Mouse (Mus musculus) CH12.LX (cell line): ENCODE results near the gene Ing4. TPM values are rescaled to one million over a fixed set of nuclear protein-coding genes. Genes with fewer than 3 reads are reported as not detected.
A peak's percentile ranks its signal among the peaks of the same experiment; 100 is the strongest.

Experiments
- DNase-seq: peaks from one replicate; pipeline ENCODE4 v3.0.0-alpha.2; 2013; ENCODE audit errors: extremely low read depth
- H3K27ac ChIP-seq: 2 replicates; pipeline ENCODE4 v1.5.1; 2012; ENCODE audit warnings: low read depth, mild to moderate bottlenecking, control low read depth, moderate library complexity; ENCODE audit not compliant: insufficient read depth
- H3K27me3 ChIP-seq: replicated peaks from 2 replicates; pipeline ENCODE3; 2012; ENCODE audit warnings: inconsistent platforms
- H3K36me3 ChIP-seq, 2 experiments: replicated peaks in 1 of 2; 2 replicates each; pipeline versions ENCODE3 to v1.6.1; 2012; ENCODE audit warnings: inconsistent platforms in 1 of 2, low read length in 1 of 2, mild to moderate bottlenecking in 1 of 2, mixed read lengths in 1 of 2, moderate library complexity in 1 of 2; ENCODE audit not compliant: control insufficient read depth in 1 of 2, insufficient read depth in 1 of 2
- H3K4me1 ChIP-seq, 2 experiments: 2 replicates each; pipeline ENCODE4 v1.6.1; 2012; ENCODE audit warnings: inconsistent platforms in 1 of 2, moderate library complexity in 1 of 2; ENCODE audit not compliant: insufficient read depth in 2 of 2, control insufficient read depth in 1 of 2
- H3K4me2 ChIP-seq: 2 replicates; pipeline ENCODE4 v1.6.1; 2012; ENCODE audit warnings: low read depth, mild to moderate bottlenecking, control low read depth; ENCODE audit not compliant: poor library complexity, insufficient read depth, severe bottlenecking
- H3K4me3 ChIP-seq, 3 experiments: fragments of 150-350 bp in 1 of 3; sonication (generic) in 1 of 3; replicated peaks in 1 of 3; 2 replicates each; pipeline versions ENCODE3 to v1.5.1; 2011 to 2012; ENCODE audit warnings: low read depth in 2 of 3, low read length in 2 of 3, mild to moderate bottlenecking in 2 of 3, moderate library complexity in 2 of 3, control low read depth in 1 of 3, improper control_type of control experiment in 1 of 3, inconsistent platforms in 1 of 3, mixed read lengths in 1 of 3; ENCODE audit not compliant: poor library complexity in 1 of 3
- H3K79me2 ChIP-seq: replicated peaks from 2 replicates; pipeline ENCODE4 v1.6.1; 2012; ENCODE audit warnings: mild to moderate bottlenecking, moderate library complexity; ENCODE audit not compliant: control insufficient read depth, poor library complexity, insufficient read depth, severe bottlenecking; ENCODE audit errors: extremely low read depth
- H3K9ac ChIP-seq: 2 replicates; pipeline ENCODE4 v1.6.1; 2012; ENCODE audit warnings: low read depth, mild to moderate bottlenecking, control low read depth, moderate library complexity; ENCODE audit not compliant: insufficient read depth
- H3K9me3 ChIP-seq: replicated peaks from 2 replicates; pipeline ENCODE3; 2012; ENCODE audit warnings: low read length, inconsistent platforms, mixed read lengths
- BHLHE40 ChIP-seq: IDR thresholded peaks from 2 replicates; pipeline ENCODE4 v1.6.1; 2011; ENCODE audit warnings: mild to moderate bottlenecking, low read depth, low read length, improper control_type of control experiment
- E2F4 ChIP-seq: IDR thresholded peaks from 2 replicates; pipeline ENCODE4 v1.6.1; 2011; ENCODE audit warnings: low read depth, low read length, improper control_type of control experiment; ENCODE audit not compliant: insufficient replicate concordance
- ETS1 ChIP-seq: conservative IDR thresholded peaks from 2 replicates; pipeline ENCODE4 v1.6.1; 2012; ENCODE audit warnings: low read depth, mild to moderate bottlenecking, inconsistent platforms, low read length, improper control_type of control experiment, moderate library complexity
- IRF4 ChIP-seq: IDR thresholded peaks from 2 replicates; pipeline ENCODE4 v1.6.1; 2014; ENCODE audit warnings: low read depth, mild to moderate bottlenecking, inconsistent platforms, low read length, improper control_type of control experiment
- JUN ChIP-seq: IDR thresholded peaks from 2 replicates; pipeline ENCODE4 v1.6.1; 2011; ENCODE audit warnings: low read depth, mild to moderate bottlenecking, low read length, improper control_type of control experiment, moderate library complexity; ENCODE audit not compliant: insufficient read depth
- JUND ChIP-seq: conservative IDR thresholded peaks from 2 replicates; pipeline ENCODE4 v1.6.1; 2011; ENCODE audit warnings: low read depth, low read length, improper control_type of control experiment
- MAFK ChIP-seq: IDR thresholded peaks from 2 replicates; pipeline ENCODE4 v1.6.1; 2011; ENCODE audit warnings: low read length, improper control_type of control experiment; ENCODE audit not compliant: insufficient replicate concordance
- MAX ChIP-seq: IDR thresholded peaks from 2 replicates; pipeline ENCODE4 v1.6.1; 2011; ENCODE audit warnings: low read length, improper control_type of control experiment
- MEF2A ChIP-seq: IDR thresholded peaks from 2 replicates; pipeline ENCODE4 v1.6.1; 2014; ENCODE audit warnings: low read depth, mild to moderate bottlenecking, inconsistent platforms, low read length, improper control_type of control experiment, borderline replicate concordance
- MXI1 ChIP-seq: IDR thresholded peaks from 2 replicates; pipeline ENCODE4 v1.6.1; 2011; ENCODE audit warnings: mild to moderate bottlenecking, low read depth, low read length, improper control_type of control experiment
- MYC ChIP-seq: IDR thresholded peaks from 2 replicates; pipeline ENCODE4 v1.6.1; 2011; ENCODE audit warnings: low read depth, mild to moderate bottlenecking, improper control_type of control experiment, low read length
- NRF1 ChIP-seq: IDR thresholded peaks from 2 replicates; pipeline ENCODE4 v1.6.1; 2014; ENCODE audit warnings: low read depth, mild to moderate bottlenecking, inconsistent platforms, low read length, improper control_type of control experiment, moderate library complexity
- PAX5 ChIP-seq: IDR thresholded peaks from 2 replicates; pipeline ENCODE4 v1.6.1; 2012; ENCODE audit warnings: low read length, inconsistent platforms, mixed read lengths
- POLR2AphosphoS2 ChIP-seq: IDR thresholded peaks from 2 replicates; pipeline ENCODE4 v1.6.1; 2011; ENCODE audit warnings: low read depth, low read length, improper control_type of control experiment
- RAD21 ChIP-seq: IDR thresholded peaks from 2 replicates; pipeline ENCODE4 v1.6.1; 2011; ENCODE audit warnings: low read depth, mild to moderate bottlenecking, low read length, improper control_type of control experiment, moderate library complexity
- RCOR1 ChIP-seq: conservative IDR thresholded peaks from 2 replicates; pipeline ENCODE4 v1.6.1; 2012; ENCODE audit warnings: low read depth, mild to moderate bottlenecking, inconsistent platforms, low read length, improper control_type of control experiment
- SIN3A ChIP-seq: IDR thresholded peaks from 2 replicates; pipeline ENCODE4 v1.6.1; 2012; ENCODE audit warnings: low read length, improper control_type of control experiment, inconsistent platforms
- SMC3 ChIP-seq: IDR thresholded peaks from 2 replicates; pipeline ENCODE4 v1.6.1; 2011; ENCODE audit warnings: low read depth, low read length, improper control_type of control experiment
- TBP ChIP-seq: conservative IDR thresholded peaks from 2 replicates; pipeline ENCODE4 v1.6.1; 2011; ENCODE audit warnings: low read depth, low read length, improper control_type of control experiment
- UBTF ChIP-seq: IDR thresholded peaks from 2 replicates; pipeline ENCODE4 v1.6.1; 2012; ENCODE audit warnings: low read depth, mild to moderate bottlenecking, inconsistent platforms, low read length, improper control_type of control experiment, moderate library complexity
- USF1 ChIP-seq: IDR thresholded peaks from 2 replicates; pipeline ENCODE4 v1.6.1; 2014; ENCODE audit warnings: low read depth, mild to moderate bottlenecking, inconsistent platforms, low read length, improper control_type of control experiment
- ZC3H11A ChIP-seq: IDR thresholded peaks from 2 replicates; pipeline ENCODE4 v1.6.1; 2012; ENCODE audit warnings: low read depth, mild to moderate bottlenecking, inconsistent platforms, low read length, improper control_type of control experiment
- ZNF384 ChIP-seq: IDR thresholded peaks from 2 replicates; pipeline ENCODE4 v1.6.1; 2012; ENCODE audit warnings: low read depth, low read length, improper control_type of control experiment, inconsistent platforms
- dilution Hi-C: fragments of 300-500 bp; cut with MboI; formaldehyde crosslinking; loops from 2 replicates; pipeline ENCODE4 v1.14.3; 2020; ENCODE audit warnings: low sequenced_read_pairs; ENCODE audit not compliant: extremely low pct_unique_long_range_greater_than_20kb, extremely low pct_ligation_motif_present
- in situ Hi-C: fragments of 300-500 bp; cut with MboI; formaldehyde crosslinking; loops from 3 replicates; pipeline ENCODE4 v1.14.3; 2019; ENCODE audit warnings: low sequenced_read_pairs, low pct_ligation_motif_present, low pct_unique_long_range_greater_than_20kb, mixed read lengths
- polyA plus RNA-seq: library from polyadenylated mRNA; unstranded; fragments of >175 nt; gene quantifications from 2 replicates; pipeline ENCODE4 v1.2.1, GENCODE M21; 2012; ENCODE audit warnings: low read depth; ENCODE audit not compliant: insufficient read length
- total RNA-seq, 2 experiments: library from RNA; depleted of rRNA; stranded (reverse); fragments of 300-350 nt in 1 of 2; fragments of >200 nt in 1 of 2; gene quantifications; 2 replicates each; pipeline ENCODE4 v1.2.3; 2012 to 2014

Gene Ing4
- total and polyA plus RNA-seq, 3 experiments = 21.3 to 31.3 (median 27.3) TPM

DNA sequence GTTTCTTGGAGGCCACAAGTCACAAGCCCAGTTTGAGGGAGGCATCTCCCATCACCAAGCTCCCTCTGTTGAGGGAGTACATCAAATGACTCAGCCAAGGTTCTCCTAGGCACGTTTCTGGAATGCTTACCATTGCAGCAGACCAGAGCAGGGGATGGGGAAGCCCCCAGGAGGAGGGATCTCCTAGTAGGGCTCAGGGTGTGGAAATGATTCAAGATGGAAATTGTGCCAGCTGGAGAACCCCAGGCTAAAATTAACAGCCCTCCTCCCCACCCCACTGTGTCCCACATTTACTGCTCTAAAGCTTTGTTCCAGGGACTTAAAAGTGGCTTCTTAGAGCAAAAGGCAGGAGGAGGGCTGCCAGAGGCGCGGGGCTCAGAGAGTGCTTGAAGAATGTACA lies 34.5 kb upstream of the Ing4 start:
- no peaks in the 10 kb centered on the region for H3K9me3 ChIP-seq
- no peak overlapping the region for H3K27ac ChIP-seq
- H3K36me3 ChIP-seq = no peaks in the 10 kb centered on the region
- H3K4me3 ChIP-seq = no peak overlapping the region
- H3K4me1 ChIP-seq = peaks cover 0 to 27% of the 10 kb centered on the region in 2 experiments; a peak in 2 of 4 replicates
- no peak overlapping the region for H3K4me2 ChIP-seq
- H3K79me2 ChIP-seq = peaks cover 3% of the 10 kb centered on the region
- H3K27me3 ChIP-seq = peaks cover 4% of the 10 kb centered on the region
- in situ Hi-C loops = no loop called here
- dilution Hi-C loops = no loop called here
- DNase-seq = no peak
- TF ChIP-seq BHLHE40 = peak; percentile 41
- TF ChIP-seq SIN3A = no peak
- no peak overlapping the region for H3K9ac ChIP-seq

DNA sequence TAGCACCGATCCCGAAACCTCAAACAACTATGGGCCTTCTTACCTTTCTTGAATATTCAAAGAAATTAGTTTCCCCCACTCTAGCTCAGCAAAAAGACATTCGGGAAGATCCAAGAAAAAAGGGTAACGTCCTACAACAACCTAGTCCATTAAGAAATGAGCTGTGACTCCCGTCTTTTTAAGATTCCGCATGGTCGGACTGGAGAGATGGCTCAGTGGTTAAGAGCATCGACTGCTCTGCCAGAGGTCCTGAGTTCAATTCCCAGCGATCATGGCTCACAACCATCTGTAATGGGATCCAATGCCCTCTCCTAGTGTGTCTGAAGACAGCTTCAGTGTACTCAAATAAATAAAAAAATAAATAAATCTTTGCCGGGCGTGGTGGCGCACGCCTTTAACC lies 31.5 kb upstream of the Ing4 start:
- peaks cover 0 to 45% of the 10 kb centered on the region in 2 experiments; a peak in 2 of 4 replicates for H3K4me1 ChIP-seq
- peak; percentile 35 for DNase-seq

DNA sequence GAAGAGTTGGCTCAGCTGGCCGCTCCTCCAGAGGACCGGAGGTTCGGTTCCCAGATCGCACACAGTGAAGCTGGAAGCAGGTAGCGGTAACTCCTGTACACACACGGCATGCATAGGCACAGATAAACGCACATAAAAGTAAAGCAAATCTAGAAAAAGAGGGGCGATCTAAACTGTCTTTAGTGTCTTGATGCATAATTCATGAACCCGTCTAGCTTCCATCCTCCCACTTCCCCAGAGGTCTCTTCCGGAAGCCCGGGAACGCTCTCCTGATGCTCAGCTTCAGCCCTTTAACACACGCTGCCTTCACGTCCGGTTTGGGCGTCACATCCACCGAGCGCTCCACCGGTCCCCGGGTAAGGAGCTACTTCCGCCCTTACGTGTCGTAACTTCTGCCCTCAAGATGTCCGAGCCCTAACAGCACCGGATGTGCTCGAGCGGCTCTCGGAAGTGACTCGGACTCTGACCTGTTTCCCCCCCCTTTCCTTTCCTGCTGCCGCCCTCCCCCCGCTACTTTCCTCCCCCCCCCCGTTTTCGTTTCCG lies 30.9 kb upstream of the Ing4 start:
- in situ Hi-C loops = no loop called here
- TF ChIP-seq JUN = 0 out of 2 replicates have a peak, but pooled peaks have one; percentile 26
- peak; percentile 75; the same call in 1 of the 2 replicates for TF ChIP-seq MEF2A
- TF ChIP-seq MAFK = no peak
- peak; percentile 55 for TF ChIP-seq NRF1
- TF ChIP-seq E2F4 = peak; percentile 86; the same call in 1 of the 2 replicates
- peak; percentile 30; the same call in 1 of the 2 replicates for TF ChIP-seq BHLHE40
- TF ChIP-seq UBTF = 0 out of 2 replicates have a peak, but pooled peaks have one; percentile 45
- TF ChIP-seq IRF4 = peak; percentile 84
- peak; percentile 68; the same call in 1 of the 2 replicates for TF ChIP-seq MAX
- peak; percentile 79 for TF ChIP-seq MYC
- TF ChIP-seq SMC3 = no peak
- peak; percentile 89 for TF ChIP-seq ZNF384
- TF ChIP-seq POLR2AphosphoS2 = peak; percentile 51; the same call in 1 of the 2 replicates
- no peak for TF ChIP-seq USF1
- TF ChIP-seq RCOR1 = no peak; the same call in 1 of the 2 replicates
- TF ChIP-seq RAD21 = no peak
- TF ChIP-seq JUND = peak; percentile 55; the same call in 1 of the 2 replicates
- TF ChIP-seq PAX5 = no peak
- TF ChIP-seq ZC3H11A = no peak
- peak; percentile 62 for TF ChIP-seq ETS1
- TF ChIP-seq MXI1 = peak; percentile 86

More for the DNA sequence above, 31.5 kb upstream of the Ing4 start:
- H3K4me2 ChIP-seq = peak overlapping the region; percentile 71
- TF ChIP-seq POLR2AphosphoS2 = no peak
- peak; percentile 84 for TF ChIP-seq TBP
- no peak for TF ChIP-seq SMC3
- peaks cover 28% of the 10 kb centered on the region for H3K79me2 ChIP-seq
- dilution Hi-C loops (no loop called here), in situ Hi-C loops (no loop called here)
- peaks cover 15 to 22% of the 10 kb centered on the region in 2 experiments for H3K36me3 ChIP-seq
- no peaks in the 10 kb centered on the region for H3K9me3 ChIP-seq
- H3K4me3 ChIP-seq = peak overlapping the region; percentile 73 to 94 (median 79)
- peak overlapping the region; percentile 72 for H3K9ac ChIP-seq
- H3K27me3 ChIP-seq = peaks cover 1% of the 10 kb centered on the region
- H3K27ac ChIP-seq = no peak overlapping the region

More for the DNA sequence above, 30.9 kb upstream of the Ing4 start:
- Histone ChIP-seq H3K4me1 (peaks cover 0 to 45% of the 10 kb centered on the region in 2 experiments; a peak in 2 of 4 replicates), H3K4me3 (peak overlapping the region; percentile 73 to 94 (median 79)), H3K27me3 (no peaks in the 10 kb centered on the region), H3K9ac (peak overlapping the region; percentile 91), H3K36me3 (peaks cover 19 to 26% of the 10 kb centered on the region in 2 experiments), H3K4me2 (0 out of 2 replicates have a peak overlapping the region, but pooled peaks have one; percentile 71), H3K27ac (peak overlapping the region; percentile 67), H3K9me3 (no peaks in the 10 kb centered on the region), H3K79me2 (peaks cover 32% of the 10 kb centered on the region)
- peak; percentile 99 for DNase-seq
- dilution Hi-C loops = no loop called here
